Mouse (Mus musculus) left cerebral cortex, adult 2 months (tissue): Measurements from ENCODE around the gene Gipc1. TPM values are rescaled to one million over a fixed set of nuclear protein-coding genes. Genes with fewer than 3 reads are reported as not detected.

Source experiments
- DNase-seq, 2 experiments: peaks; one replicate each; pipeline ENCODE4 v3.0.0; 2021 to 2022; ENCODE audit warnings: low spot score in 2 of 2, mixed read lengths in 1 of 2; ENCODE audit errors: extremely low spot score in 1 of 2
- H3K27ac ChIP-seq: fragments of 200-600 bp; 2 replicates; pipeline ENCODE4 v1.8.1; 2022
- H3K4me3 ChIP-seq: fragments of 200-600 bp; 2 replicates; pipeline ENCODE4 v1.8.1; 2022
- CTCF ChIP-seq: fragments of 200-600 bp; IDR thresholded peaks from 2 replicates; pipeline ENCODE4 v1.8.1; 2022; ENCODE audit warnings: antibody characterized with exemption, mild to moderate bottlenecking, moderate library complexity
- intact Hi-C: fragments of 180-260 bp; cut with DNase I; formaldehyde crosslinking; loops from one replicate; pipeline ENCODE4 v1.15.1; 2025
- total RNA-seq, 2 experiments: library from RNA; stranded (reverse); gene quantifications; 2 replicates each; pipeline ENCODE4 v1.2.3; 2021

The Gipc1 gene
- total RNA-seq, 2 experiments from 2014 or later = 84.6 to 88.2 TPM

GRCm38 (mm10) chr8:83693609-83694236 lies 41.2 kb downstream of the Gipc1 start:
- no peak for DNase-seq
- peak overlapping the region; percentile 84 for H3K27ac ChIP-seq
- no peak for TF ChIP-seq CTCF
- intact Hi-C loops = no loop called here
- no peak overlapping the region for H3K4me3 ChIP-seq

- peak overlapping the region; percentile 84 for H3K27ac ChIP-seq
- H3K4me3 ChIP-seq = no peak overlapping the region
- no peak for TF ChIP-seq CTCF
- intact Hi-C loops = no loop called here
- DNase-seq = no peak
Measured at GRCm38 (mm10) chr8:83694369-83695160, 42.1 kb downstream of the Gipc1 start.

GRCm38 (mm10) chr8:83695351-83696106 lies 43.1 kb downstream of the Gipc1 start:
- peak overlapping the region; percentile 50 for H3K27ac ChIP-seq
- intact Hi-C loops = no loop called here
- no peak for TF ChIP-seq CTCF
- no peak for DNase-seq
- H3K4me3 ChIP-seq = no peak overlapping the region

- DNase-seq = no peak
- Histone ChIP-seq H3K27ac (peak overlapping the region; percentile 97), H3K4me3 (peak overlapping the region; percentile 97)
- TF ChIP-seq CTCF = no peak
- intact Hi-C loops = loop anchor here (2.0 kb wide), 2 partner anchors 23 to 35 kb away; no protein-coding TSS in a partner anchor
Measured at GRCm38 (mm10) chr8:83697374-83698220, 45.1 kb downstream of the Gipc1 start.

GRCm38 (mm10) chr8:83698291-83698660 lies 45.8 kb downstream of the Gipc1 start:
- TF ChIP-seq CTCF = no peak
- intact Hi-C loops = loop anchor here (2.0 kb wide), 2 partner anchors 23 to 35 kb away; no protein-coding TSS in a partner anchor
- peak in 1 of 2 experiments; percentile 46 for DNase-seq

GRCm38 (mm10) chr8:83698661-83699453 lies 46.4 kb downstream of the Gipc1 start, which contains the start of gene Pkn1:
Gene Pkn1, minus strand, starts transcription at chr8:83699179.
- intact Hi-C loops = loop anchor here (2.0 kb wide), 2 partner anchors 24 to 36 kb away; no protein-coding TSS in a partner anchor
- peak; percentile 66 to 69 for DNase-seq
- H3K27ac ChIP-seq = peak within 1 kb of the TSS; percentile 97
- peak within 1 kb of the TSS; percentile 97 for H3K4me3 ChIP-seq
- TF ChIP-seq CTCF = no peak; the same call in 1 of the 2 replicates

More at GRCm38 (mm10) chr8:83698291-83698660, 45.8 kb downstream of the Gipc1 start:
- Histone ChIP-seq H3K27ac (peak overlapping the region; percentile 97), H3K4me3 (peak overlapping the region; percentile 97)

- Histone ChIP-seq H3K27ac (peak overlapping the region; percentile 97), H3K4me3 (peak overlapping the region; percentile 97)
- intact Hi-C loops = loop anchor here (2.0 kb wide), 2 partner anchors 25 to 37 kb away; no protein-coding TSS in a partner anchor
- TF ChIP-seq CTCF = no peak
- no peak for DNase-seq
Measured at GRCm38 (mm10) chr8:83699566-83699965, 47.1 kb downstream of the Gipc1 start.

GRCm38 (mm10) chr8:83700423-83701085 lies 48.1 kb downstream of the Gipc1 start:
- DNase-seq = no peak
- H3K27ac ChIP-seq = no peak overlapping the region
- intact Hi-C loops = no loop called here
- TF ChIP-seq CTCF = no peak
- H3K4me3 ChIP-seq = no peak overlapping the region

GRCm38 (mm10) chr8:83703426-83703825 lies 50.9 kb downstream of the Gipc1 start:
- Histone ChIP-seq H3K4me3 (no peak overlapping the region), H3K27ac (peak overlapping the region; percentile 22; the same call in 1 of the 2 replicates)
- no peak for DNase-seq
- intact Hi-C loops = no loop called here
- TF ChIP-seq CTCF = no peak

- no peak for DNase-seq
- no peak overlapping the region for H3K4me3 ChIP-seq
- no peak for TF ChIP-seq CTCF
- H3K27ac ChIP-seq = no peak overlapping the region
- intact Hi-C loops = no loop called here
Measured at GRCm38 (mm10) chr8:83706411-83706810, 53.9 kb downstream of the Gipc1 start.
